Mouse (Mus musculus) heart, embryonic 15.5 days (tissue): ENCODE measurements around the gene Vmn2r34. TPM values are rescaled to one million over a fixed set of nuclear protein-coding genes. Genes with fewer than 3 reads are reported as not detected.
"Not testable (repeated sequence)": the region's sequence is repeated elsewhere in the genome, so short reads cannot be mapped to it uniquely, and the experiment has no call there.

Experiments
- ATAC-seq: fragments of 200-750 bp; cut with Nextera tagmentation; replicated peaks from 2 replicates; pipeline ENCODE4 v1.8.0; 2017; ENCODE audit warnings: low read depth, moderate TSS enrichment; ENCODE audit not compliant: insufficient number of reproducible peaks, insufficient read depth, low FRiP score
- H3K27ac ChIP-seq: fragments of 300-500 bp; sonication (generic); 2 replicates; pipeline ENCODE4 v1.5.1; 2015; ENCODE audit warnings: mild to moderate bottlenecking, inconsistent platforms
- H3K27me3 ChIP-seq: fragments of 300-500 bp; sonication (generic); 2 replicates; pipeline ENCODE4 v1.6.1; 2015; ENCODE audit warnings: inconsistent platforms
- H3K36me3 ChIP-seq: fragments of 300-500 bp; sonication (generic); 2 replicates; pipeline ENCODE4 v1.6.1; 2015; ENCODE audit warnings: mild to moderate bottlenecking, inconsistent platforms
- H3K4me1 ChIP-seq: fragments of 300-500 bp; sonication (generic); replicated peaks from 2 replicates; pipeline ENCODE4 v1.6.1; 2015; ENCODE audit warnings: inconsistent platforms
- H3K4me2 ChIP-seq: fragments of 300-500 bp; sonication (generic); 2 replicates; pipeline ENCODE4 v1.6.1; 2015; ENCODE audit warnings: inconsistent platforms, mild to moderate bottlenecking, moderate library complexity
- H3K4me3 ChIP-seq: fragments of 300-500 bp; sonication (generic); 2 replicates; pipeline ENCODE4 v1.5.1; 2015; ENCODE audit warnings: mild to moderate bottlenecking, inconsistent platforms
- H3K9ac ChIP-seq: fragments of 300-500 bp; sonication (generic); 2 replicates; pipeline ENCODE4 v1.6.1; 2015; ENCODE audit warnings: mild to moderate bottlenecking, inconsistent platforms
- H3K9me3 ChIP-seq: fragments of 300-500 bp; sonication (generic); replicated peaks from 2 replicates; pipeline ENCODE4 v1.6.1; 2016; ENCODE audit warnings: inconsistent platforms
- WGBS: fragments of 180-500 bp; shearing (Covaris S2); methylation state at CpG from one replicate; pipeline ENCODE4 v1.1.7; 2015; ENCODE audit warnings: mixed read lengths; 5-methylcytosine and 5-hydroxymethylcytosine counted together
- polyA plus RNA-seq: library from polyadenylated mRNA; unstranded; fragments of >200 nt; fragmentation: Nextera tagmentation; extraction: Ambion mirVana; gene quantifications from 2 replicates; pipeline ENCODE4 v1.2.1, GENCODE M21; 2015

Gene Vmn2r34
- polyA plus RNA-seq = not detected in 2 replicates

GRCm38 (mm10) chr7:7689413-7689812 is at the start of gene Vmn2r34:
Gene Vmn2r34 (minus strand): TSS chr7:7689513.
- not testable (repeated sequence) for H3K36me3 ChIP-seq, H3K27ac ChIP-seq, ATAC-seq, H3K27me3 ChIP-seq, H3K4me1 ChIP-seq, H3K4me3 ChIP-seq, H3K9ac ChIP-seq, H3K9me3 ChIP-seq, H3K4me2 ChIP-seq
- WGBS = 58% methylated on average over 2 of the region's 2 CpGs

DNA sequence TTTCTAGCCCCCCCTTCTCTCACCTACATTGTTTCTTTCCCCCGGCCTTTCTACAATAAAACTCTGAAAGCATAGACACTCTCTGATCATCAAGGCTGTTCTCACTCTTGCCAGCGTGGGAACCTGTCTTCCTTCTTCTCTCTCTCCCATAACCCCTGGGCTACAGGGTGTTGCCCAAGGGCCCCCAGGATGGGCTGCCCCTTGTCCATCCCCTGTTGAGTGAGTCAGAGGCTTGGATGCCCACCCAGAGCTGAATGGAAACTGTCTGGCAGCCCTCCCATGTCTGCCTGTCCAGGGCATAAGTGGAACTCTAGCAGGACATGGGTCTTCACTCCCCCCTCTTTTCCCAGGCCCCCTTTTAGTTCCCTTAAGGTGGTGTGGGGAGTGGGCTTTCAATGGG is 15.3 kb downstream of the Vmn2r34 start:
- ATAC-seq, H3K36me3 ChIP-seq, H3K9me3 ChIP-seq, H3K9ac ChIP-seq, H3K4me3 ChIP-seq, H3K27me3 ChIP-seq, H3K4me1 ChIP-seq, H3K4me2 ChIP-seq, H3K27ac ChIP-seq: not testable (repeated sequence)
- WGBS = 66% methylated on average over 2 of the region's 2 CpGs

Other genes with a start within 250 kb of the Vmn2r34 start
- gene Vmn2r32, start 209.5 kb downstream of the Vmn2r34 start, polyA plus RNA-seq = not detected in 2 replicates
- gene Vmn2r33, start 122.7 kb downstream of the Vmn2r34 start, polyA plus RNA-seq = not detected in 2 replicates
- gene Vmn2r35, start 130.4 kb upstream of the Vmn2r34 start, polyA plus RNA-seq = not detected in 2 replicates
- gene Vmn2r36, start 213.0 kb upstream of the Vmn2r34 start, polyA plus RNA-seq = not detected in 2 replicates